Mouse (Mus musculus): ENCODE data around the gene Lat2. TPM values are rescaled to one million over a fixed set of nuclear protein-coding genes. Genes with fewer than 3 reads are reported as not detected.
"Not testable (repeated sequence)": the region's sequence is repeated elsewhere in the genome, so short reads cannot be mapped to it uniquely, and the experiment has no call there.

Lat2 gene
- 1 to 10 TPM; 2.5 to 2.6 TPM for total RNA-seq (2021)

DNA sequence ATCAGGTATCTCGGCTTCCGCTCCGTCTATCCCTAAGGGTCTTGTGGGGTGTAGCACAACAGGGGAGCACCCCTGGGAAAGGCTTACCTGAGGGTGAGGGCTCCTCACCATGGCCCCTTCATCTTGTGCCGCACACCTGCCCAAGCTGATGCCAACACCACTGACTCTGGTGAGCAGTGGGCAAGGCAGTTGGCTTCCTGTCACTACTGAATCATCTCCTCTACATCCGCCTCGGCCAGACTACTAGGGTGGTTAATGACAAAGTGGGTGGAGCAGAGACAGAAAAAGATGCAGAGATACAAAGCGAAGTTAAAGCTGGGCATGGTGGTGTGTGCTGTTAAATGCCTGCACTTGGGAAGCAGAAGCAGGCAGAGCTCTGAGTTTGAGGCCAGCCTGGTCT lies at the start of gene Lat2:
Gene Lat2, minus strand, starts transcription at position 224 of the 400 bp plus-strand sequence.
- no peak for DNase-seq (ENCODE audit: extremely low spot score in 1 of 2, low spot score in 1 of 2)

DNA sequence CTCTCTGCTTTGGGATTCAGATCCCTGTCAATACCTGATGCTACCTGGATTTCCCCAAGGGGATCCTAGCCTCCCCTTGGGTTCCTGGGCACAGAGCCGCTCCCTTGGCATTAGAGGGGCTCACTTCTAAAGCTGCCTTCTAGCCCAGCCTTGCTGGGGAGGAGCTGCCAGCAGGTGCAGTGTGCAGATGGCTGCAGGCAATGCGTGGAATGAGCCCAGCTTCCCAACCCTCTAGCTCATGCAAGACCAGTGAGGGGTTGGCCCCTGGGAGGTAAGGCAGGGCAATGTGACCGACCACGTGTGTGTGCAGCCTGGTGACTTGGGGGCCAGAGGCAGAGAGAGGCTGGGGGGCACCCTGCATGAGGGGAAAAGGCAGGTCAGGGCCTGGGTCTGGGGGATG lies 41.9 kb upstream of the Lat2 start:
- no peak for DNase-seq (ENCODE audit: extremely low spot score in 1 of 2, low spot score in 1 of 2)

DNA sequence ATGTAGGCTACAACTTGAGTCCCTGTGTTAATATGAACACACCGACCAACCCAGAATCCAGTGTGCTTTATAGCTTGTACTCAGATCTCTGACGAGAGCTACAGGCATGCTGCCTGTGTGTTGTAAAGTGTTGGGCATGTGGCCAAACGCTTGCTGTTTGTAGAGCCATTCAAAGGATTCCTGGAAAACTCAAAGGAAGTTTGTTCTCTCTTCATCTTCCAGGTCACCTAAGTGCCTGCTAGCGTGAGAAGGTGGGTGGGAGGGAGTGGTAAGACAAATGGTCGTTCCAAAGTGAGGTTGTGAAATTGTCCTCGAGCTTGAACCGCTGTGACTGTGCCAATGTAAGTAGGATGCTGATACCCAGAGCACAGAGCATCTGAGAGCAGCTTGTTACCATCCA lies 37.2 kb upstream of the Lat2 start:
- no peak for DNase-seq (ENCODE audit: extremely low spot score in 1 of 2, low spot score in 1 of 2)

DNA sequence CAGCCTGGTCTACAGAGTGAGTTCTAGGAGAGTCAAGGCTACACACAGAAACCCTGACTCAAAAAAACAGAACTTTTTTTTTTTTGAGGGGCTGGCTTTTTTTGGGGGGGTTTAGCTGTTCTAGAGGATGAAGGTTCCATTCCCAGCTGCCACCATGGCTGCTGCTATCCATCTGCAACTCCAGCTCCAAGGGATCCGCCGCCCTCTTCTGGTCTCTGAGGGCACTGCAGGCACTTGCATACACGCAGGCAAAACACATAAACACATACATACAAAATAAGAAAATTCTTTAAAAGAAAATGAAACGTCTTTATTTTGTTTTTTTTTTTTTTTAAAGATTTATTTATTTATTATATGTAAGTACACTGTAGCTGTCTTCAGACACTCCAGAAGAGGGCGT lies 36.1 kb upstream of the Lat2 start:
- peak in 1 of 2 experiments; percentile 44 for DNase-seq (ENCODE audit: extremely low spot score in 1 of 2, low spot score in 1 of 2)

DNA sequence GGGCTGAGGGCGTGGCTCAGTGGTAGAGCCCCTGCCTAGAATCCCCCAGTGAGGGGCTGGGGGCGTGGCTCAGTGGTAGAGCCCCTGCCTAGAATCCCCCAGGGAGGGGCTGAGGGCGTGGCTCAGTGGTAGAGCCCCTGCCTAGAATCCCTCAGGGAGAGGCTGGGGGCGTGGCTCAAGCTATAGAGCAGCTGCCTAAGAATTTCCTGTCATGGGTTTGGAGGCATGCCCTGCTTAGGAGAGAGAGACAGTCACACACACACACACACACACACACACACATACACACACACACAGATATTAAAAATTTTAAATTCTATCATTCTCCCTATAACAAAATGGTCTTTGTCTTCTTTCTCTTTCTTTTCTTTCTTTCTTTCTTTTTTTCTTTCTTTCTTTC lies 34.2 kb upstream of the Lat2 start:
- not testable (repeated sequence) for DNase-seq (ENCODE audit: extremely low spot score in 1 of 2, low spot score in 1 of 2)

DNA sequence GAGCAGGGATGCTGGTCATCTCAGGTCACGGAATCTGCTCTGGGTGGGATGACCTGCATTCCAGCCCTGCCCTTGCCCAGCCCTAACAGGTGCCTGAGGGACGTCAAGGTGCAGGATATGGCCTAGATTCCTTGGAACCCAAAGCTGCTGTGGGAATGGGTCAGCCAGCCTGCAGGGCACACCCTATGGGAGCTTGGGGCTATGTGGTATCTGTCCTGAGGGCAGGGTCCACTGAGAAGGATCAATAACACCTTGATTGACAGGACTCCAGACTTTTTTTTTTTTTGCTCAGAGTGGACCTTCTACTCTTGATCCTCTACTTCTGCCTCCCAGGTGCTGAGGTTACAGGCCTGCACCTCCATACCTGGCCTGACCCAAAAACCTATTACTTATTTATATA lies 32.6 kb upstream of the Lat2 start:
- DNase-seq (ENCODE audit: extremely low spot score in 1 of 2, low spot score in 1 of 2): no peak

DNA sequence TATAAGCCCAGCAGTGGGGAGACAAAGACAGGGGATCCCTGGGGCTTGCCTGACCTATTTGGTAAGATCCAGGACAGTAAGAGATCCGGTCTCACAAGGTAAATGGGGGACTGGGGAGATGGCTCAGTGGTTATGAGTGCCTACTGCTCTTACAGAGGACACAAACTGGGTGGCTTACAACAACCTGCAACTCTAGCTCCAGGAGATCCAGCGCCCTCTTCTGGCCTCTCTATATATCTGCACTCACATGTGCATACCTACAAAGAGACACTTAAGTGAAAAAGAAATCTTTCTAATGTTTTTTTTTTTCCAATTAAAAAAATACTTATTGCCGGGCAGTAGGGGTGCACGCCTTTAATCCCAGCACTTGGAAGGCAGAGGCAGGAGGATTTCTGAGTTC lies 31.6 kb upstream of the Lat2 start:
- no peak for DNase-seq (ENCODE audit: extremely low spot score in 1 of 2, low spot score in 1 of 2)

DNA sequence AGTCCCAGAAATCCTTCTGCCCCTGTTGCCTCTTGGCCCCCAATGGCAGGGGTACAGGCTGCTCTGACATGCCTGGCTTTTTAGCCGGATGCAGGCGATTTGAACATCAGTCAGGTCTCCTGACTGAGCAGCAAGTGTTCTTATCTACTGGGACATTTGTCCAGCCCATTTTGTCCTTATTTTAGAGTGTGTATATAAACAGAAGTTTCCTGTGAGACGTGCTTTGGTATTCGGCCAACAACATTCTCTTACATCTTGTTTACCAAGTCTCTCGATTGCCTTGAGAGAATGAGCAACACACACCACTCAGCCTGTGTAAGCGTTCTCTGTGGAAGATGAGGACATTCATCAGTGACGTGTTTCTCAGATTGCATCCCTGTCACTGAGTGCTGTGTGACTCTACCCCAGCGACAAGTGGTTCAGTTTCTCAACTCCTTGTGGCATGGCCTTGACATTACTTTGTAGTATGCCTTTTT lies 29.9 kb upstream of the Lat2 start:
- DNase-seq (ENCODE audit: extremely low spot score in 1 of 2, low spot score in 1 of 2): no peak

DNA sequence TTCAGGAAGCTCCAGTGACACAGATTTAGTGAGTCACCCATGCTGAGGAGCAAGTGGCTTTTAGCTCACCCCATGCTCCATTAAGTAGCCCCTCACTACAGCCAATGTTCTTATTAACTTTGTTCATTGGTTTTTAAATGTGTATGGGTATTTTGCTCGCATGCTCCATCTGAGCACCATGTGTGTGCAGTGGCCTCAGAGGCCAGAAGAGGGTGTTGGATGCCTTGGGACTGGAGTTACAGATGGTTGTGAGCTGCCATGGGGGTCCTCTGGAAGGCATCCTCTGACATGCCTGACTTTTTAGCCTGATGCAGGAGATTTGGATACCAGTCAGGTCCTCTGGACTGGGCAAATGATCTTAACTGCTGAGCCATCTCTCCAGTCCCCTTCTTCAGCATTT lies 29.3 kb upstream of the Lat2 start:
- no peak for DNase-seq (ENCODE audit: extremely low spot score in 1 of 2, low spot score in 1 of 2)

DNA sequence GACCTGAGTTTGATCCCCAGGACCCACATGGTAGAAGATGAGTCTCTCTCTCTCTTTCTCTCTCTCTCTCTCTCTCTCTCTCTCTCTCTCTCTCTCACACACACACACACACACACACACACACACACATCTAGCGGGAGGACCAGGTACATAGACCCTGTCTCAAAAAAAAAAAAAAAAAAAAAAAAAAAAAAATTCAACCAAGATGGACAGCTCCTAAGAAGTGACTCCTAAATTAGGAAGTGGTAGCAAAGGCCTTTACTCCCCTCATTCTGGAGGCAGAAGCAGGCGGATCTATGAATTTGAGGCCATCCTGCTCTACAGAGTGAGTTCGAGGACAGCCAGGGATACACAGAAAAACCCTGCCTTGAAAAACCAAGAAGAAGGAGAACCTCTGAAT lies 25.5 kb upstream of the Lat2 start:
- DNase-seq (ENCODE audit: extremely low spot score in 1 of 2, low spot score in 1 of 2): no peak

DNA sequence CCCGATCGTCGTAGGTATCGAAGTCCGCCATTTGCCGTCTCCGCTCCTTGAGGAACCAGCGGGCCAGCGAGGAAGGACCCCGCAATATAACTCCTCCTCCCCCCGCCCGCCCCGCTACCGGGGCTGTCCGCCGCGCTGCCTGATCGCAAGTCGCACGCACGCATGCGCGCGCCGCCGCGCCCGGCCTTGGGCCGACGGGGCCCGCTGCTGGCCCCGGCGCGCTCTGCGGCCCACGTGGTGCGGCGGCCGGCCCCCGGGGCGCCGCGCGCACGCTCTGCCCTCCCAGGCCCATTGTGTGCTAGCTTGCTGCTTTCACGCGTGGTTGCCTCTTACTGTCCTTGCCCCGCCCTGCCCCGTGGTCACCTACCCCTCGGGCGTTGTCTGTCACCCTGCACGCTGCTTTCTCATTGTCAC lies 24.5 kb upstream of the Lat2 start, which contains the start of gene Eif4h:
Gene Eif4h, minus strand, starts transcription at position 222 of the 414 bp plus-strand sequence.
- DNase-seq (ENCODE audit: extremely low spot score in 1 of 2, low spot score in 1 of 2): peak; percentile 94 to 96

DNA sequence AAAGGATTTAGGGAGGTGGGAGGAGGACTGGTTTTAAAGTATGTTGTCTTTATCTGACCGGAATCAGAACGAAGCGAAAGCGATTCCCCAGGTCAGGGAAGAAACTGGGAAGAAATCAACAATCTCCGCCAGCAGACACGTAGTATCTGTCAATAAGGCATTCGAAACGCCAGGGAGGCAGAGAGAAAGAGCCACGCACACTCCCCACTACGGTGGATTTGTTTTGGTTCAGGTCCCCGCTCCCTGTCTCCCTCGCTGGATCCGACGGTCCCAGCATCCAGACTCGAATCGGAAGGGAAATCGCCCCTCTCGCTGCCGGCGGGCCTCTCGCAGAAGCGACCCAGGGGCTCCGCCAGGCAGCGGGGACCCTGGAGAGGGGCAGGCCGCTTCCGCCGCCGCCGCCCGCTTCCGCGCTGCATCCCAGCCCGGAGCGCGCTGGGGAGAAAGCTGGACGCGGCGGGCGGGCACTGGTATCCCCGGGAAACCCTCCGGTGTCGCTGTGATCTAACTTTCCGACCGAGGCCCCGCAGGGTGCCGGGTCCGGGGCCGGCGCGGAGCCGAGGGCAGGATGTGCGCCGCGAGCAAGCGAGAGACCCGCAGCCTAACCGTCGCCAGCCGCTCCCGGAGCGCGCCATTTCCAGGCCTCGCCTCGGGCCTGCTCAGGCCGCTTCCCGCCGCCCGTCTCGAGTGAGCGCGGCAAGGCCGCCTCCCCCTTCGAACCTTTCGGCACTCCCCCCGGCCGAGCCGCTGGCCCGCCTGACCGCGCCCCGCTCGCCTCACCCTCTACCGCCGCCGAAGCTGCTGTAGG lies 23.8 kb upstream of the Lat2 start:
- DNase-seq (ENCODE audit: extremely low spot score in 1 of 2, low spot score in 1 of 2): no peak

DNA sequence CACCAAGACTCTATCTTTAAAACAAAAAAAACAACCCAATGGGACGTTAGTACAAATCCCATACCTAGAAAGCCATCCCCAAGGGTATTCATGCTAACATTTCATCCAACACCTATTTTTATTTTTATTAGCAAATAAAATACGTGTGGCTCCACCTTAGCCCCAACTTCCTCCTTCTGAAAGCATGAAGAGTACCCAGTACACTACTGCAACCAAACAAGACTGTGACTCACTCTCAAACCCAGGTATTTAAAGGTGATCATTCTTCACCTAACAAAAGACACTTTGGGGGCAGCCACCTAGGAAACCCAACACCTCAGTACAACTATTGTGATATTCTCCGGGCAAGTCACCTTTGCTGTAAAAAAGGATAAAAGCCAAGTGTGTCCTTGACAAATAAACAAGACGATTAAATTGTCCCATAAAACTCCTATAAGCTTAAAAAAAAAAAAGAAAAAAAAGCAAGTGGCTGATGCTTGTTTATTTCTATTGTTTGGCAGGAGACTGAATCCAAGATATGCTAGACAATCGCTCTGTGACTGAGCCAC lies 23.1 kb upstream of the Lat2 start:
- no peak for DNase-seq (ENCODE audit: extremely low spot score in 1 of 2, low spot score in 1 of 2)

DNA sequence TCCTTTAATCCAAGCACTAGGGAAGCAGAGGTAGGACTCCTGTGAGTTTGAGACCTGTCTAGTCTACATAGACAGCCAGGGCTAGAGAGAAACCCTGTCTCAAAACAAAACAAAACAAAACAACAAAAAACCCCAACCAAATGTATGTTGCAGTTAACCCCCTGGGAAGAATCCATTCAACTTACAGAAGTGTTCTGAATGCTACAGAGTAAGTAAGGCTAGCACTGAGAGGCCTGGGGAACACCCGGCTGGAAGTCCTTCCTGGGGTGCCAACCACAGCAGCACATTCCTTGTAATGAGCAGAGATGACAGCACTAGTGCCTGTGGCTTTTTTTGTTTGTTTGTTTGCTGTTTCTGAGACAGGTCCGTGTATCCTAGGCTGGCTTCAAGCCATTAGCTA lies 18.0 kb upstream of the Lat2 start:
- no peak for DNase-seq (ENCODE audit: extremely low spot score in 1 of 2, low spot score in 1 of 2)

DNA sequence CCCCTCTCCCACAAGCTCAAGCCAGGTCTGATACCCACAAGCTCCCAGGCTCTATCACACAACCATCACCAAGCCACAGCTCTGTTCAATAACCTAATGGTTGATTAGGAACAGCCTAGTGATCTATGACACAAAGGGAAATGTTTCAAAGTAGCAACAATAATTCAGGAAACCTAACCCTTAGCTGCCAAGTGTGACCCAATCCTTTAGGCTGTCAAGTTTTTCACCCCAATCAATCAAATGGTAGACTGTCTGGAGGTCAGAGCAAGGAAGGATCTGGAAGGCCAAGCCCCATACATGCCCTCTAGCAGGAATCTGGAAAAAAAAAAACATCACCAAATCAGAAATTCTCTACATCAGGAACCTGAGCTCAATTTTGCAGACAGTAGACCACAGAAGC lies 16.0 kb upstream of the Lat2 start:
- no peak for DNase-seq (ENCODE audit: extremely low spot score in 1 of 2, low spot score in 1 of 2)

DNA sequence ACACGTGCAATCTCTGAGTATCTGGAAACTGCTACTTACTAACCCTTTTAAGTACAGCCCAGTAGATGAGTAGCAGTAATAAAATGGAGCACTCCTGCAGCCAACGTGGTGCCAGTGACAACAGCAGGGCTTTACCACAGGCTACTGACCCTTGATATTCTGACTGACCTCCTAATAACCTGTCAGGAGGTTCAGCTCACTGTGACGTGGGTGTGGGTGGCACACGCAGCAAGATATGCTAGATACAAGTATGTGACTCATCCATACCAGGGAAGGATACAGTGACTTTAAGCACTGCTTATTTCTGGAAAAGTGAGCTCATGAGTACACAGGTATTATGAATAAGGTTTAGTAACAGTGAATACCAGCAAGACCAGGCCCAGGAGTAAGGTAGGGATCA lies 14.7 kb upstream of the Lat2 start:
- no peak for DNase-seq (ENCODE audit: extremely low spot score in 1 of 2, low spot score in 1 of 2)

DNA sequence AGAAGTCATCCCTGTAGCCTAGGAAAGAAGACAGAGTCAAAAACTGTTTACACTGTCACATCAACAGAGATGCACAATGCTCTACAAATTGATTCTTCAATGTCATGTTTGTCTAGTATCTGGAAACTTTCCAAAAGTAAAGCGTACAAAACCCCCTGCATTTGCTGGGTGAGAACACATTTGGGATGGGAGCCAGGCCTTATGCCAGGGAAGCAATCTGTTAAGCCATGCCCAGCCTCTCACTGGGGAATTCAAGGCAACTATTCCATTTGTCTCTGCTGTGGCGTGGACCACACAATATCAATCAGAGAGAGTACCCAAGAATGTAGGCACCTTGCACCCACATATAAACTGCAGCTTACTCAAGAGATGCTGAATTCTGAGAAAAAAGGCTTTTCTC lies 7.2 kb upstream of the Lat2 start:
- DNase-seq (ENCODE audit: extremely low spot score in 1 of 2, low spot score in 1 of 2): peak in 1 of 2 experiments; percentile 60

DNA sequence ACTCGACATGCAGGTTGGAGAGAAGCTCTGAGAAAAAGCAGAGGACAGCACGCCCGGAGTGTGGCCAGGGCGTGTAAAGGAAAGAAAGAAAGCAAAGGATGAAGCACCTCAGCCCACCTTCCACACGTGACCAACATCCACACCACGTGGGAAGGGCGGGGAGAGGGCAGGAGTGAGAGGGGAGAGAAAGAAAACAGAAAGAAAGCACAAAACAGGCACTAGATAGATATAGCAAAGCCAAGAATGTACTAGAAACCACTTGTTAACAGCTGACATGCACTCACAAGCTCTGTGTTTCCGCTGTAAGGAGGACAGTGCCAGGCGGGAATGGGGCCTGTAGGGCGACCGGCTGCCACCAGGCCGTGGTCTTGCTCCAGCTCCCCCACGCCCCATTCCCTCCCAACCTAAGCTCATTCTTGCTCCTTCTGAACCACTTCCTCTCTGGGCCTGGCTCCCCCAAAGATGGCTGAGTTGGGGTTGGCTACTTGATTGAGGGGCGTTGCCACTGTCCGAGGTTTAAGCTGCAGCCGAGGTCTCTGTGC lies 6.3 kb upstream of the Lat2 start:
- no peak for DNase-seq (ENCODE audit: extremely low spot score in 1 of 2, low spot score in 1 of 2)

DNA sequence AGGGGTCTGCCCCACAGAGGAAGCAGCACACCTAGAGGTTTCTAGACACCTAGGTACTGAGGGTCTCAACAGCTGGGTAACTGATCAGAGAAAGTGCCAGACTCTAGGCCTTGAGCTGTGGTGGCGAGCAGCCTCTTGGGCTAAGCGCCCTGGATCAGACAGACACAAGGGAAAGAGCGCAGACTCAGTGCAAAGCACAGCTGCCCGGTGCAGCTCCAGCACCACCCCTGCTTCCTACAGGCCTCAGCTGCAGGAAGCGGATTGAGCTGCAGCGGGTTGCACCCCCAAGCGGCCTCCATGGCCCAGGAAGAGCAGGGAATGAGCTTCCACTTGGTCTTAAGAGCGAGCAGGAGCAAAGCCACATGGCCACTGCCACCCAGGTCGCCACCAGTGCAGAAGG lies 5.6 kb upstream of the Lat2 start:
- DNase-seq (ENCODE audit: extremely low spot score in 1 of 2, low spot score in 1 of 2): no peak

DNA sequence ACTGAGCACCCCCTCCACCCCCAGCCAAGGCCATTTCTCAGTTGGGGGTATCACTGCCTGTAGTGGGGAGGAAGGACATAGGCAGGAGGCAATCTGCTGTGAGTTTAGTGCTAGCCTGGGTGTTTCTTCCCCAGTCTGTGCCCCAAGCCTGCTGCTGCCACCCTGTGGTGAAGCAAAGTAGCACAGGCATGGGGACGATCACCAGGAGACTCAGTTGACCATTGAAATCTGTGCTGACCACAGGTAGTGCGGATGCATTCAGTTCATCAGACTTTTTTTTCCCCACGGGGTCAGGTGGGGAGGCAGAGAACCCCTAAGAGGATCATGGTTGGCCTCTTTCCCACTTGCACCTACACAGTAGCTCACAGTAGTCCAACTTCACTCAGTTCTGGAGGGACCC lies 2.2 kb upstream of the Lat2 start:
- DNase-seq (ENCODE audit: extremely low spot score in 1 of 2, low spot score in 1 of 2): peak; percentile 43 to 74

DNA sequence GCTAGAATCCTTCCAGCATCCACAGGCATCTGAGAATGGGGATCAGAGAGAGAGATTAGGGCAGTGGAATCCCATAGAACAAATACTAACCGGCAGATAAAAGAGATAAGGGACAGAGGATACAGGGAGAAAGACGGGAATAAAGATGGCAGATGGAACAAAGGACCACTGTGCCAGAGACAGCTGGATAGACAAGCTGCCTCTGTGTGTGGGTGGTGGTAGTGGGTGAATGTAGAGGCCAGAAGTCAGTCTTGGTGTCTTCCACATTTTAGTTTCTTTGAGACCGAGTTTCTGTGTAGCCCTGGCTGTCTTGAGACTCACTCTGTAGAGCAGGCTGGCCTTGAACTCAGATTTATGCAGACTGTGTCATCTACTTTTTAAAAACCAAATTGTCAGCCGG lies 955 bp upstream of the Lat2 start:
- DNase-seq (ENCODE audit: extremely low spot score in 1 of 2, low spot score in 1 of 2): no peak

DNA sequence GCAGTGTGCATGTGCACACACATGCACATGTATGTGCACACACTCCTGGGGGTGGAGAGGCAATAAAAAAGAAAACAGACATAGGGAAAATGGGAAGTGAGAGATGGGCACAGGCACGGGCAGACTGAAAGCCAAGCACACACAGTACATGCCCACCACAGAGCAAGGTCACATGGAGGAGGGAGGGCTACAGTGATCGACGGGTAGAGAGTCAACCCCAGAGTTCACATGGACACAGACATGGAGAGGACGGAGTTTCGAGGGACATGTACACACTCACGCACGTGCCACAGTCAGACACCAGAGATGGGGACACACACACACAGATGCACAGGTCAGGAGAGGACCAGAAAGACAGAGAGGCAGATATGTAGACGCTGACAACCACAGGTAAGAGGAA lies 555 bp upstream of the Lat2 start:
- DNase-seq (ENCODE audit: extremely low spot score in 1 of 2, low spot score in 1 of 2): no peak

All from layer of hippocampus, postnatal 25 days (tissue).